Mouse (Mus musculus) MN1 (cell line): ENCODE data around the gene Adamts2.
A peak's percentile ranks its signal among the peaks of the same experiment; 100 is the strongest.

Source experiments
- DNase-seq: peaks from one replicate; pipeline ENCODE4 v3.0.0-alpha.2; 2016; ENCODE audit warnings: low spot score

Adamts2 gene

GRCm38 (mm10) chr11:50671820-50672310 is 70.0 kb downstream of the Adamts2 start:
- DNase-seq, result no peak

- DNase-seq, result no peak
Measured at GRCm38 (mm10) chr11:50672866-50673265, 71.0 kb downstream of the Adamts2 start.

DNA sequence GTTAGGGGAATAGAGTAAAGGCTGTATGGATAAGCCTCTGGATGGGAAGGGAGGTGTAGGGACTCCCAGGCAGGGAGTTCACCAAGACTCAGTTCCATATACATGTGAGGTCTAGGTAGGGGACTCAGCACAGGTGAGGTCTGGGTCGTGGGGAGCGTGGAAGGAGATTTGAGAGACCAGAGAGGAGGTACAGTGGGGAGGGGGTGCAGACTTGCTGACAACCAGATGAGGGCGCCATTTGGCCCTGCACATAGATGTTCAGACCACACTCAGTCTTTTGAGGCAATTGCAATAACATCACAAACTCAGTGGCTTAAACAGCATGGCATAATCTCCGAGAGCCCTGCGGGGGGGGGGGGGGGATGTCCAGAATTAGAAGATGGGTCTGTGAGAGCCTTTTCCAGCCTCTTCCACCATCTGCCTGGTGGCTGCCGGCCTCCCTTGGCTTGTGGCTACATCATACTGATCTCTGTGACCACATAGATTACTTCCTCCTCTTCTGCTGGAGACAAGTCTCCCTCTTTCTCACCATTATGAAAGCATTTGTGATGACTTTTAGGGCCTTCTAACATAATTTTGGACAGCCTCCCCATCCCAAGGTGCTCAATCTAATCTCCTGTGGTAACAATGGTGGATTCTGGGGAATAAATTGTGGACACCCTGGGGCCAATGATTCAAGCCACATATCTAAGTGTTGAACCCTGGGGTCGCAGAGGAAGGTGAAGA is 71.8 kb downstream of the Adamts2 start:
- DNase-seq, result no peak

GRCm38 (mm10) chr11:50674390-50674789 is 72.5 kb downstream of the Adamts2 start:
- DNase-seq, result no peak

- DNase-seq, result no peak
Measured at GRCm38 (mm10) chr11:50678650-50679049, 76.8 kb downstream of the Adamts2 start.

- no peak for DNase-seq
Measured at GRCm38 (mm10) chr11:50681940-50682339, 80.1 kb downstream of the Adamts2 start.

DNA sequence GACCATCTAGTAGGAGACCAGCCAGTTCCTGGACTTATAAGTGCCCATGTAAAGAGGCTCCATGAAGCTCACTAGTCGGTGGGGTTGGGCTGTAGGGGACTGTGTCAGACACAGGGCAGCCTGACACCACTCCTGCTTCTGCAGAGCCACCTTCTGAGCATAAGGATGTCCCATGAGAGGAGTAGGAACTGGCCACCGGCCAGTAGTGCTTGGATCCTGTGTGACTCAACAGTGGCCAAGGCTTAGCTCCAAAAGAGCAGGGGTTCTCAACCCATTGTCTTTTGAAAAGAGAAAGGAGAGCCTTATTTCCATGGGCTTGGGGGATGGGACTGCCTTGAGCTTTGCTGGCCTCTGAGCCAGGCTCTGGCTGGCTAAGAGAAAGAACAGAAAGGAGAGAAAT is 81.9 kb downstream of the Adamts2 start:
- DNase-seq, result no peak

GRCm38 (mm10) chr11:50688584-50688983 is 86.7 kb downstream of the Adamts2 start:
- DNase-seq, result no peak

GRCm38 (mm10) chr11:50689672-50690071 is 87.8 kb downstream of the Adamts2 start:
- no peak for DNase-seq

DNA sequence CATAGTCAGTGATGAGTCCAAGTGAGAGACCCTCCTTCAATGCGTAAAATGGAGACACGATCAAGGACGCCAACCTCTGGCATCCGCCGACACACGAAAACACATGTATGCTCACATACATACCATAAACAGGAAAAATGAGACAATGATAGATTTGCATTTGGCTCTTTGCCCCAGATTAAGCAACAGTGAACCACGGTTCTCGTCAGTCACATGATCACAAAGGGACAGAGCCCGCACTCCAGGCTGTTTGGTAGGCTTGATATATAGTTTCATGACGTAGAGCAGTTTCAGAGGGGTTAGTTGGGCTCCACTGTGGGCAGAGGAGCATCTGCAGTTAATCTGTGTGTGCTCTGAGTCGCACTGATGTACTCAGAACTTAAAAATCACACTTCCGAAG is 98.1 kb downstream of the Adamts2 start:
- DNase-seq, result no peak

- no peak for DNase-seq
Measured at GRCm38 (mm10) chr11:50700496-50700895, 98.6 kb downstream of the Adamts2 start.

GRCm38 (mm10) chr11:50703397-50703796 is 101.5 kb downstream of the Adamts2 start:
- no peak for DNase-seq

DNA sequence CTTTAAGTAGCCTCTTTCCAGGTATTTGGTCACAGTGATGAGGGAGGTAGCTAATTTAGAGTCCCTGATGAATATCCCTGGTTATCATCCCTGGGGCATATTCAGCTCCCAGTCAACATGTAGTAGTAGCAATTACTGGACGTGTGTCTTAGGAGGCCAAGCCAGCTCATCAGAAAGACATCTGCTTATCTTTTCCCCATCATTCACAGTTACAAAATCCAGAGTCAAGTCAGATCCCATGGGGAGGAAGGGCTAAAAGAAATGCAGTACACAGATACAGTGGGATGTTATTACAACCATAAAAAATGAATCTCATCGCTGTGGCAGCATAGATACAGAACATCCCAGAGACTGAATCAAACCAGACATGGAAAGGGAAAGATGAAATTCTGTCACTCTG is 102.6 kb downstream of the Adamts2 start:
- DNase-seq, result no peak

GRCm38 (mm10) chr11:50707259-50707658 is 105.4 kb downstream of the Adamts2 start:
- DNase-seq, result no peak

DNA sequence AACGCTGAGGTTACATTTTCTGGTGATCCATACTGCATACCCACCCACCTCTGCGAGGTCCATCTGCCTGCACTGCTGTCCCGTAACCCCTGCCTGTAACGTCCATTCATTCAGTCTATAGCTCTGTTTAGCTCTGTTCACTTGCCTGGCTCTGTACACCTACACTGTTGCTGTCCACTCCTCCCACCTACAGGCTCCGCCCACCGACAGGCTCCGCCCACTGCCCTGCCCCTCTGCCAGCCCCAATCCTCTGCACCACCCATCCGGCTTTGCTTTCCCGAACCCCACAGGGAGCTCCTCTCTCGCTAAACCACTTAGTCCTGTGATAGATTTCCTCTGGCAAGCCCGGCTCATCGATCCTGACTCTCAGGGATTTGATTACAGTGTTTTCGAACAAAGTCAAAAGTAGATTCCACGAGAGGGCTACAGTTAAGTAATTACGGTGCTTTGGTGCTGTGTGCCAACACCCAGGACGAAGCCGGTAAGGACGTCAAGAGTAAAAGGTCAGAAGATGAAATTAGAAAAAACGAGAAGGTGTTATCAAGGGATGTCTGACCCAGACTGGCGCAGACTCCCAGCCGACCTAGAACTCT is 111.8 kb downstream of the Adamts2 start:
- DNase-seq, result no peak

- no peak for DNase-seq
Measured at GRCm38 (mm10) chr11:50715091-50715490, 113.2 kb downstream of the Adamts2 start.

GRCm38 (mm10) chr11:50717381-50717897 is 115.6 kb downstream of the Adamts2 start:
- DNase-seq, result no peak

DNA sequence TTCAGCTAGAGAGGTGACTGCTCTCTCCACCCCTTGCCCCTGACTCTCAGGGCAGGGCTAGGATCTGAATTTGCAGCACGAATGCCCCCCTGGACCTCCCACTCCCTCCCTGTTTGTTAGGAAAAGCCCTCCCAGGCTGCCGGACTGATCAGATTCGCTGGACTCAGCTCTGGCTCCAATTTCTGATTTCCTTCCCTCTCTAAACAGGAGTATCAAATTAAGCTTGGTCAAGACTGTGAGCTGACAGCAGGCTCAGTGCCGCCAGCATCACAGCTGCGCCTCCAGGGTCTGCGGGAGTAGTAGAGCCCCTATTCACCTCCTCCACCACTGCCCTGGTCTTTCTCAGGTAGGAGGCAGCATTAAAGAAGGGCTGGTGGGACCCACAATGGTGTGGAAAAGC is 117.0 kb downstream of the Adamts2 start:
- no peak for DNase-seq

DNA sequence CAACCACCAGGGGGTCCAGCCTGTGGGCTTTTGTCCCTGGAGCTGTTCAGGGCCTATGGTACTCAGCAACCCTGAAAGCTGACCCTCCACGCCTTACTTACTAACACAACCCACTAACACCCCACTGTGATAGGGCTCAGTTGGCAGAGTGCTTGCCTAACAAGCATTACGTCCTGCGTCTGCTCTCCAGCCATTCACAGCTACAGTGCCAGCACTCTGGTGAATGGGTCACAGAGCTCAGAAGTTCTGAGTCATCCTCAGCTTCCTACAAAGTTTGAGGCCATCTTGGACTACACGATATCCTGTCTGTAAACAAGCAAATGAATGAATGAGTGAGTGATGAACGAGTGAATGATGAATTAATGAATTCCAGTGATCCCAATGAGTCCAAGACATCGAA is 118.5 kb downstream of the Adamts2 start:
- no peak for DNase-seq

GRCm38 (mm10) chr11:50720856-50721550 is 119.1 kb downstream of the Adamts2 start:
- DNase-seq, result peak; percentile 25

DNA sequence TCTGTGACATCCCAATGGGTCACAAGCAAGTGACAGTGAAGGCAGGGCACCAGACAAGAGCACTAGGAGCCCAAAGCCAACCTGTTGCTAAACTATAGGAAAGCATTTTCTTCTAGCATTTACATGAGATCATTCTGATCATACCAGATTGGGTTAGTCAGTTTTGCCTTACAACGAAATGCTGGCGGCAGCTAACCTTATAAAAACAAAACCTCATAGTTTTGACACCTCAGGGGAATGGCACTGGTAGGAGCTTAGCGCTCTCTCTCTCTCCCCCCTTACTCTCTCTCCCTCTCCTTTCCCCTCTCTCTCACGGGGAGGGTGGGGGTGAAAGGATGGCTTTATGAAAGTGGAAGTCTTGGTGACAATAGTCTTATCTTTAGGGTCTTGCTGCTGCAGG is 123.7 kb downstream of the Adamts2 start:
- no peak for DNase-seq

DNA sequence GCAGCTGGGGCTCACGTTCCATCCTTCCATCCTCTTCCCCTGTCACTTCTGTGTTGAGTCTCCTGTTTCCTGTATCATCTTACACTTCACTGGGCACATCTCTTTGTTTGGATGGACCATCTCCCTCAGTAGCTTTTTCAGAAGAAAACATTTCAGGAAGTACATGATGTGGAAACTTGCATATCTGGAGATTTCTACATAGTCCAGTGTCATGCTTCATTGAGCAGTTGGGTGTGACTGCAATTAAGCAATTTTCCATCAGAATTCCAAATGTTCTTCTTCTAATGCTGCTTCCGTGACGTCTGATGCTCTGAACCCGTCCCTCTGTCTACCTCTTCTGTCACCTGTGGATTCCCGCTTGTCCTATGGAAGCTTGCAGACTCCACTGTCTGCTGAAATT is 124.2 kb downstream of the Adamts2 start:
- no peak for DNase-seq

- no peak for DNase-seq
Measured at GRCm38 (mm10) chr11:50733146-50733545, 131.3 kb downstream of the Adamts2 start.
